Mouse (Mus musculus): ENCODE data around the gene Rufy2.
"Not testable (repeated sequence)": the region's sequence is repeated elsewhere in the genome, so short reads cannot be mapped to it uniquely, and the experiment has no call there.

Gene Rufy2

DNA sequence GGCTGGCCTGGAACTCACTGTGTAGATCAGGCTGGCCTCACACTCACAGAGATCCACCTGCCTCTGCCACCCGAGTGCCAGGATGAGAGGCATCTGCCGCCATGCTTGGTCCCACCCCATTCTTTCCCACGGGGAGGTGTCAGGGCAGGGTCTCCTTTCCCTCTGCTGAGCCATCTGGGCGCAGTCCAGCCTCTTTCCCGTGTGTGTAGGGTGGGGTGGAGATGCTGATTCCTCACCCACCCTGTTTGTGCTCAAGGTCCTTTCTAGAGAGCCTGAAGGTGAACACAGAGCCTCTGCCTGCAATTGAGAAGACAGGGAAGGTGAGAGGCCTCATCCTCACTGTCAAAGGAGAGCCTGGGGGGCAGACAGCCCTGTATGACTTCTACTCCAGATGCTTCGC lies 74.0 kb downstream of the Rufy2 start:
- DNase-seq, result not testable (repeated sequence)

GRCm38 (mm10) chr10:63054586-63054985 lies 74.6 kb downstream of the Rufy2 start:
- no peak for DNase-seq

GRCm38 (mm10) chr10:63056966-63057750 lies 77.1 kb downstream of the Rufy2 start:
- DNase-seq, result no peak

DNA sequence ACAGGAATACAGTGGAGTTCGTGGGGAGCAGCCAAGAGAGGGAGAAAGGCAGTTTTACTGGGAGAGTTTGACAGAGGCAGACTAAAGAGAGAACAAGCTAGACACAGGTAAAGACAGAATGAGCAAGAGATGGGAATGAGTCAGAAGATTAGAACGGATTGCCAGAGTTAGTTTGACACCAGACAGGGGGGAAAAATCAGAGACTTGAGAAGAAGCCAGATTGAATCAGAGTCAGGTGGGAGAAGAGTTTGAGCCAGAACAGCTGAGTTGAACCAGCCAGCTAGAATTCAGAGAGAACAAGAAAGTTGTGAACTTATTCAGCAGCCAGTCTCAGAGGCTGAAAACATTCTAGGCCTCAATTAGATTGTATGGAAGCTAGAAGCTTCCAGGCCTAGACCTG lies 79.8 kb downstream of the Rufy2 start, which contains the start of gene Pbld1:
Gene Pbld1, plus strand, starts transcription at position 301 of the 400 bp plus-strand sequence.
- no peak for DNase-seq

GRCm38 (mm10) chr10:63060406-63060805 lies 80.4 kb downstream of the Rufy2 start:
- DNase-seq, result no peak

- no peak for DNase-seq
Observed at GRCm38 (mm10) chr10:63061266-63061665, 81.2 kb downstream of the Rufy2 start.

- no peak for DNase-seq
Observed at GRCm38 (mm10) chr10:63062696-63063095, 82.7 kb downstream of the Rufy2 start.

GRCm38 (mm10) chr10:63063365-63063764 lies 83.3 kb downstream of the Rufy2 start:
- no peak for DNase-seq

DNA sequence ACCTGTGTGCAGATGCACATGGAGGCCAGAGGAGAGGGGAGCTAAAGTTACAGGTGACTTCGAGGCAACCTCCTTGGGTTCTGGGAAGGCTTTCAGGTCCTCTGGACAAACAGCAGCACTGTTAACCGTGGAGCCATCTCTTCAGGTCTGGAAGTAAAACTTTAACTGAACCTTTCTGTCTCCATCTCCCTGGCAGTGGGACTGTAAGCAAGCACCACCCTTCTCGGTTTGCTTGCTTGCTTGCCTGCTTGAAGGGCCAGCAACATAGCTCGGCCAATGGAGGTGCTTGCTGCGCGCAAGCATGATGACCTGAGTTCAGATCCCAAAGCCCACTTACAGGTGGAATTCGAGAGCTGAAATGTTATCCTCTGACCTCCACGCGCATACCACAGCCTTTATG lies 84.5 kb downstream of the Rufy2 start:
- DNase-seq, result no peak

GRCm38 (mm10) chr10:63065561-63065960 lies 85.5 kb downstream of the Rufy2 start:
- DNase-seq, result no peak

DNA sequence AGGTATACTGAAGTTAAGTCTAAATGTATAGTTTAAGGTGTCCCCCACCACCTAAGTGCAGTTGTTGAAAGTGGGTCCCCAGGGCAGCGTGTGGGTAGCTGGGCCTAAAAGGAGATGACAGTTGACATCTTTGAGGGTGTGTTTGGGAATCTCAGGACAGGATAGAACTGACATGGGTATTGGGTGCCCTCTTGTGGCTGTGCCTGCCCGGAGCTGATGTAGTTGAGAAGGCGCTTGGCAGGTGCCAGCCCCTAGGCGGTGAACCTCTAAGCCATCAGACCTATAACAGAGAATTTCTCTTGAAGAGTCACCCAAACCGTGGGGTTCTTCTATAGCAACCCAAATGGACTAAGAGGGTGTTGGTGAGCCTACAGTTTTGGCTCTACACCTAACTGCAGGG lies 86.0 kb downstream of the Rufy2 start:
- peak; percentile 89 to 94 for DNase-seq

Data from cerebellum, postnatal 25 days (tissue).